Mouse (Mus musculus) right cerebral cortex, adult 18-20 months (tissue): ENCODE results near the gene Olfr538.
"Not testable (repeated sequence)": the region's sequence is repeated elsewhere in the genome, so short reads cannot be mapped to it uniquely, and the experiment has no call there.

Source experiments
- DNase-seq: peaks from one replicate; pipeline ENCODE4 v3.0.0; 2022; ENCODE audit warnings: mixed read lengths

Olfr538 gene

GRCm38 (mm10) chr7:140567586-140567985 is at the start of gene Olfr538:
TSS of gene Olfr538 (plus strand) at chr7:140567886.
- no peak for DNase-seq

DNA sequence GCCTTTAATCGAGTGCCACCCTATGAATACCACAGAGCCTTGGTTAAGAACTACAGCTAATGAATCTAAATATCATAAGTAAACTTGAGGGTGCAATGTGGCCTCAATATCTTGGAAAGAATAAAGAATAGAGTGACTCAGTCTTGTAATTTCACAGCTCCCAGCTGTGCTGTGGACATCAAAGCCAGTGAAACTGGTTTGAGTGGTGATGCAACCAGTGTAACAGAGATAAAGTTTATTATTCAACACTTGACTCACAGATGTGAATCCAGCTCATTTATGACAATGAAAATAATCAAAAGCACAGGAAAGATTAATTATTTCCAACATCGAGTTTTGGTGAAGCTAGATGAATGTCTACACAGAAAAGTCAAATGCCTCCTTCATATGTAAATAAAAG is 27.9 kb upstream of the Olfr538 start:
- DNase-seq = no peak

DNA sequence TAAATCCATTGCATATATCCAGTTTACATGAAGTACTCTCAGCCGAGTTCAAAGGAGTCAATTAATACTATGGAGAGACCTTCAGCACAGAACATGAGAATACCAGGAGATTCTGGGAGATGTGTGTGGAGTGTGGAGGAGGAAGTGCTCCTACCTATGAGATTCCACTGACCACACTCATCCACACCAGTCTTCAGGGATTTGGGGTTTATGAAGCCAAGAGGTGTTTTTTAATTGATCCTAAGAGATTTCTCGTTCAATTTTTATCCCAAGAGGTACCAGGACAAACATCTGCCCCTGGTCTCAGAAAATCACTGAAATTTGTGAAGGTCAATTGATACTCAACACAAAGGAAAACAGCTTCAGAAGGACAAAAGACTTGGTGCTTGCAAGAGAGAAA is 33.3 kb downstream of the Olfr538 start, which contains the start of gene Olfr46:
Gene Olfr46, plus strand, starts transcription at position 301 of the 400 bp plus-strand sequence.
- DNase-seq = not testable (repeated sequence)
